Mouse (Mus musculus) ES-Bruce4 (cell line): ENCODE results near the gene Selenow. TPM values are rescaled to one million over a fixed set of nuclear protein-coding genes. Genes with fewer than 3 reads are reported as not detected.

Experiments
- H3K27ac ChIP-seq: 2 replicates; pipeline ENCODE4 v1.5.1; 2012; ENCODE audit warnings: low read length, inconsistent platforms; ENCODE audit not compliant: insufficient read depth
- H3K27me3 ChIP-seq: 2 replicates; pipeline ENCODE4 v1.6.1; 2012; ENCODE audit warnings: mild to moderate bottlenecking, low read length, inconsistent platforms; ENCODE audit not compliant: control insufficient read depth, poor library complexity, insufficient read depth, severe bottlenecking
- H3K36me3 ChIP-seq: 2 replicates; pipeline ENCODE4 v1.6.1; 2012; ENCODE audit warnings: inconsistent platforms, mild to moderate bottlenecking, low read length, moderate library complexity; ENCODE audit not compliant: control insufficient read depth, poor library complexity, insufficient read depth, severe bottlenecking
- H3K4me1 ChIP-seq: one replicate; pipeline ENCODE4 v1.8.1; 2011; ENCODE audit warnings: low read length; ENCODE audit not compliant: control insufficient read depth, insufficient read depth
- H3K4me3 ChIP-seq: 2 replicates; pipeline ENCODE4 v1.5.1; 2011; ENCODE audit warnings: low read depth, mild to moderate bottlenecking, low read length
- H3K9ac ChIP-seq: 2 replicates; pipeline ENCODE4 v1.6.1; 2012; ENCODE audit warnings: low read depth, mild to moderate bottlenecking, inconsistent platforms; ENCODE audit not compliant: poor library complexity, severe bottlenecking
- H3K9me3 ChIP-seq: replicated peaks from 2 replicates; pipeline ENCODE4 v1.6.1; 2012; ENCODE audit warnings: mild to moderate bottlenecking, low read length, inconsistent platforms; ENCODE audit not compliant: control insufficient read depth, poor library complexity, insufficient read depth, severe bottlenecking
- CTCF ChIP-seq: IDR thresholded peaks from one replicate; pipeline ENCODE4 v1.8.1; 2011; ENCODE audit warnings: low read depth, low read length
- EP300 ChIP-seq: IDR thresholded peaks from 2 replicates; pipeline ENCODE4 v1.6.1; 2011; ENCODE audit warnings: low read depth, low read length; ENCODE audit not compliant: insufficient read depth
- POLR2A ChIP-seq: IDR thresholded peaks from one replicate; pipeline ENCODE4 v1.8.1; 2011; ENCODE audit warnings: low read length; ENCODE audit not compliant: insufficient read depth
- polyA plus RNA-seq: library from polyadenylated mRNA; stranded (reverse); fragments of >200 nt; gene quantifications from 2 replicates; pipeline ENCODE4 v1.2.4, GENCODE M21; 2011; ENCODE audit warnings: low read depth; ENCODE audit not compliant: missing spikeins, insufficient read depth, insufficient read length

The Selenow gene
- polyA plus RNA-seq, 1 experiment: 93.1 TPM

DNA sequence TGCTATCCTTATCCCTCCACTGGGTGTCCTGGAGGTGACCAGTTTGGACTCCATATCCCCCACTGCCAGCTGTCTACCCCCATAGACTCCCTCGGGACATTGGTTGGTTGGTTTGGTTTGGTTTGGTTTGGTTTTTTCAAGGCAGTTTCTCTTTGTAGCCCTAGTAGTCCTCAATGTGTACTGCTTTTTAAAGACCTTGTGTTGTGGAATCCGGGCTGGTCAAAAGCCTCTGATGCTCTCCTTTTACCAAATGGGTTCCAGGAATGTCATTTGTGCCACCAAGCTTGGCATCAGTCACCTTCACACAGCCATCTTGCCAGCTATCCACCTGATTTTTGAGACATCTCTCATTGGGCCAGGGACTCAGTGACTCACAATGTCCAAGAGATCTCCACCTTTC, 7.5 kb downstream of the Selenow start:
- Histone ChIP-seq H3K36me3 (peaks cover 10% of the 10 kb centered on the region), H3K9me3 (no peaks in the 10 kb centered on the region), H3K4me3 (no peak overlapping the region), H3K9ac (no peak overlapping the region), H3K27me3 (no peaks in the 10 kb centered on the region), H3K27ac (no peak overlapping the region), H3K4me1 (no peaks in the 10 kb centered on the region)
- TF ChIP-seq EP300 (no peak), POLR2A (no peak), CTCF (no peak)

DNA sequence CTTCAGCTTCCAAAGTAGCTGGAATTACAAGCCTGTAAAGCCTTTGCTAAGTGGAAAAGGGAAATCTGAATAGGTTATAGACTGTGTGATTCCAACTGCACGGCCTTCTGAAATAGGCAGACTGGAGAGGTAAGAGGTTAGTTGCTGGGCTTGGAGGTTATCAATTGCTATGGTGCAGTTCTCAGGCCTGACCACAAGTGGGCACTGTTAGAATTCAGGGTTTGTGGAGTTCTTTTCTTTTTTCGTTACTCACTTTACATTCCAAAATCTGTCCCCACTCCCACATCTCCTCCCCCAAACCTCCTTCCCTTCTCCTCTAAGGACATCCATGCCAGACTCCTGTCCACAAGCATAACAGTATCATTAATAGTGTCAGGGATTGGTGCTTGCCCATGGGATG, 8.0 kb downstream of the Selenow start:
- Histone ChIP-seq H3K9me3 (no peaks in the 10 kb centered on the region), H3K4me1 (no peaks in the 10 kb centered on the region), H3K27me3 (no peaks in the 10 kb centered on the region), H3K9ac (no peak overlapping the region), H3K4me3 (no peak overlapping the region), H3K36me3 (peaks cover 5% of the 10 kb centered on the region), H3K27ac (no peak overlapping the region)
- TF ChIP-seq CTCF (peak; percentile 16), POLR2A (no peak)

DNA sequence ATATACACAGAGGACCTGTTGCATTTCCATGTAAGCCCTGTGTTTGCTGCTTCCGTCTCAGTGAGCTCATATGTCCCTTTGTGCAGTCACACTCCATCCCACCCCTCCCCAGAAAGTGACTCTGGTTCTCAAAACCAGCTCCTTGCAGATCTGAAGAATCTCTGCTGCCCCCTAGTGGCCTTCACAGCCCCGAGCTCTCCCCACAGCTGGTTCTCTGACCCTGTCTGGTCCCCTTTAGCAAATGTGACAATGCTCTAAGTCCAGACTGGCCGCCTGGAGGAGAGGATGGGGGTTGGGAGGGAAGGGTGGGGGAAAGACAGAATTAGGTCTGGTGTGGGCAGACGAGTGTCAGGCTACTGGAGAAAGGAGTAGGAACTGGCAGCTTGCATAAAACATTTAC, 10.0 kb downstream of the Selenow start:
- H3K9ac ChIP-seq: no peak overlapping the region
- H3K27me3 ChIP-seq: no peaks in the 10 kb centered on the region
- no peaks in the 10 kb centered on the region for H3K9me3 ChIP-seq
- no peaks in the 10 kb centered on the region; the same call in 1 of the 2 replicates for H3K36me3 ChIP-seq
- TF ChIP-seq POLR2A (no peak), CTCF (peak; percentile 90)
- no peaks in the 10 kb centered on the region for H3K4me1 ChIP-seq
- H3K27ac ChIP-seq: no peak overlapping the region
- H3K4me3 ChIP-seq: no peak overlapping the region

DNA sequence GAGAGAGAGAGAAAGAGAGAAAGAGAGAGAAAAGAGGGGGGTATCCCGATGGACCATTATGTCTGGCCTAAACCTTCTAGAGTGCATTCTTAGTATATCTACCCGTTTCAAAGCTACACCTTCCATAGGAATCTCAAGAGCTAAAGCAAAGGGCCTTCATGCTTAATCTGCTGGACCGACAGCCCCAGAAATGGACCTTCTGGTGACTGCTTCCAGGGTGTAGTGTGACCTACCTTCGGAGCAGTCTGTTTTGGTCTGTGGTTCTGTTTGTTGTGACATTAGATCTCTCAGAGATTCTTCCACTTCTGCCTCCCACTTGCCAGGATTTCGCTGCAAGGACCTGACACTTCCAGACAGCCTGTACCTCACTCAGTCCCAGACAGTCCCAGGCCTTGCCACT, 11.7 kb downstream of the Selenow start:
- Histone ChIP-seq H3K9ac (no peak overlapping the region), H3K27me3 (no peaks in the 10 kb centered on the region), H3K36me3 (no peaks in the 10 kb centered on the region), H3K4me3 (no peak overlapping the region), H3K9me3 (no peaks in the 10 kb centered on the region), H3K4me1 (no peaks in the 10 kb centered on the region), H3K27ac (no peak overlapping the region)
- TF ChIP-seq POLR2A: no peak
- TF ChIP-seq EP300: no peak
- no peak for TF ChIP-seq CTCF

DNA sequence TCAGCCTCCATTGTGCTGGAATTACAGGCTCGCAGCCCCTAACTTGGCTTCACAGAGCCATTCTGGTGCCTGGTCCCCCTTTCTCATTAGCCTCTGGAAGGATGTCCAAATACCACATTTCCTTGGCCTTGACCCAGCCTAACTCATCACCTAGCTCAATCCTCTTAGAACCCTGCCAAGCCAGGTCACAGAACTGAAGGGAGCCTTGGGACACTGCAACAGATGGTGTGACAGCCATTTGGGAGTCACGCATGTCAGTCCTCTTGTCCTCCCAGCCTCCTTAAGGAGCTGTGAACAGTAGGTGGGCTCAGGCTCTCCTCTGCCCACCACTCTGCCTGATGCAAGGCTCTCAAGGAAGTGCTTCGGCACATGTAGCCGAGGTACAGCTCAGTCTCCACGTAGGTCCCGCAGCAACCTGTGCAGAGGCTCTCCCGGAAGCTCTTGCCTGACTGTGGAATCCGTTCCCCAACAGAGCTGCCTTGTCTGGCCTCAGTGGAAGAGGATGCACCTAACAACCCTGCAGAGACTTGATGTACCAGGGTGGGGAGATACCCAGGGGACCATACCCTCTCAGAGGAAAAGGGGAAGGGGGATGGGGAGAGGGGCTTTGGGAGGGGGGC, 14.1 kb downstream of the Selenow start:
- Histone ChIP-seq H3K4me3 (no peak overlapping the region), H3K36me3 (no peaks in the 10 kb centered on the region), H3K27ac (no peak overlapping the region), H3K4me1 (no peaks in the 10 kb centered on the region), H3K9me3 (no peaks in the 10 kb centered on the region), H3K27me3 (no peaks in the 10 kb centered on the region), H3K9ac (no peak overlapping the region)
- TF ChIP-seq EP300 (no peak), CTCF (no peak), POLR2A (no peak)

DNA sequence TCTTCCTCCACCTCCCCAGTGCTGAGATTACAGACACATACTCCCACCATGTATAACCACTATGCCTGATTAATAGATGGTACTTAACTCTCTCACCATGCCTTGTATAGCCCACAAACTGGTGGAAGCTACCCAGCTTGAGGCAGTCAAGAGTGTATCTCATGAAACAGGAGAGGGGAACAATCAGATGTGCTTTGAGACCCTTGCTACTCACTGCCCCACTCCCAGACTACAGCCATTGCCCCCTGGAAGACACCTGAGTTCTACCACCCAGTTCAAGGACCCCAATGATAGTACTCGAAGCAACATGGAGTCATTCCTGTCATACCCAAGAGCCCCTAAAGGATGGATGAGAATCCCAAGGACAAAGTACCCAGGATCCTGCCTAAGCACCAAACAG, 15.6 kb downstream of the Selenow start:
- no peak for TF ChIP-seq EP300
- no peak for TF ChIP-seq CTCF
- TF ChIP-seq POLR2A: no peak
- no peak overlapping the region for H3K9ac ChIP-seq
- 0 out of 2 replicates have a peak, but pooled peaks cover 2% of the 10 kb centered on the region for H3K9me3 ChIP-seq
- no peaks in the 10 kb centered on the region for H3K36me3 ChIP-seq
- no peaks in the 10 kb centered on the region for H3K4me1 ChIP-seq
- no peak overlapping the region for H3K27ac ChIP-seq
- H3K27me3 ChIP-seq: no peaks in the 10 kb centered on the region
- no peak overlapping the region for H3K4me3 ChIP-seq
